Mouse (Mus musculus): Measurements from ENCODE around the gene Wdr4. TPM values are rescaled to one million over a fixed set of nuclear protein-coding genes. Genes with fewer than 3 reads are reported as not detected.
A peak's percentile ranks its signal among the peaks of the same experiment; 100 is the strongest.

The Wdr4 gene
- polyA plus RNA-seq, 1 experiment from 2014 or later, result 32.1 TPM

- Histone ChIP-seq H3K4me1 (replicated peaks) (peaks cover 25% of the 10 kb centered on the region), H3K36me3 (peaks cover 49% of the 10 kb centered on the region), H3K27me3 (no peaks in the 10 kb centered on the region), H3K9ac (no peak overlapping the region), H3K4me2 (no peak overlapping the region), H3K4me3 (no peak overlapping the region), H3K27ac (replicated peaks) (no peak overlapping the region), H3K9me3 (no peaks in the 10 kb centered on the region)
- ATAC-seq (ENCODE audit: low read depth), result no peak
- 88% methylated on average over 14 of the region's 14 CpGs for WGBS
Measured at GRCm38 (mm10) chr17:31531441-31532158, 11.8 kb upstream of the Wdr4 start.

GRCm38 (mm10) chr17:31529314-31529713, 9.5 kb upstream of the Wdr4 start:
- Histone ChIP-seq H3K4me2 (peak overlapping the region; percentile 32; the same call in 1 of the 2 replicates), H3K27me3 (no peaks in the 10 kb centered on the region), H3K9me3 (no peaks in the 10 kb centered on the region), H3K9ac (no peak overlapping the region; the same call in 1 of the 2 replicates), H3K27ac (replicated peaks) (no peak overlapping the region), H3K4me1 (replicated peaks) (peaks cover 9% of the 10 kb centered on the region), H3K36me3 (peaks cover 59% of the 10 kb centered on the region), H3K4me3 (peak overlapping the region; percentile 10; the same call in 1 of the 2 replicates)
- WGBS, result 19% methylated on average over 15 of the region's 15 CpGs
- ATAC-seq (ENCODE audit: low read depth), result no peak

- Histone ChIP-seq H3K27me3 (no peaks in the 10 kb centered on the region), H3K4me2 (no peak overlapping the region), H3K9ac (no peak overlapping the region), H3K9me3 (no peaks in the 10 kb centered on the region), H3K27ac (replicated peaks) (no peak overlapping the region), H3K4me1 (replicated peaks) (peaks cover 29% of the 10 kb centered on the region), H3K4me3 (no peak overlapping the region), H3K36me3 (peaks cover 58% of the 10 kb centered on the region)
- 98% methylated on average over 3 of the region's 3 CpGs for WGBS
- no peak for ATAC-seq (ENCODE audit: low read depth)
Measured at GRCm38 (mm10) chr17:31525816-31526215, 6.0 kb upstream of the Wdr4 start.

- H3K9me3 ChIP-seq, result no peaks in the 10 kb centered on the region
- H3K9ac ChIP-seq, result 0 out of 2 replicates have a peak overlapping the region, but pooled peaks have one; percentile 35
- no peak overlapping the region for H3K27ac ChIP-seq (replicated peaks)
- H3K4me2 ChIP-seq, result no peak overlapping the region
- no peak overlapping the region for H3K4me3 ChIP-seq
- ATAC-seq (ENCODE audit: low read depth), result no peak
- peaks cover 35% of the 10 kb centered on the region for H3K4me1 ChIP-seq (replicated peaks)
- H3K27me3 ChIP-seq, result no peaks in the 10 kb centered on the region
- H3K36me3 ChIP-seq, result peaks cover 52% of the 10 kb centered on the region
- WGBS, result 92% methylated on average over 4 of the region's 4 CpGs
Measured at GRCm38 (mm10) chr17:31525114-31525513, 5.3 kb upstream of the Wdr4 start.

GRCm38 (mm10) chr17:31521948-31522347, 2.2 kb upstream of the Wdr4 start:
- Histone ChIP-seq H3K27me3 (no peaks in the 10 kb centered on the region), H3K4me2 (peak overlapping the region; percentile 65), H3K36me3 (peaks cover 27% of the 10 kb centered on the region), H3K27ac (replicated peaks) (peak overlapping the region; percentile 87), H3K9ac (peak overlapping the region; percentile 31; the same call in 1 of the 2 replicates), H3K9me3 (no peaks in the 10 kb centered on the region), H3K4me1 (replicated peaks) (peaks cover 41% of the 10 kb centered on the region), H3K4me3 (no peak overlapping the region)
- WGBS, result 62% methylated on average over 6 of the region's 6 CpGs
- ATAC-seq (ENCODE audit: low read depth), result no peak

GRCm38 (mm10) chr17:31520895-31521294, 1.1 kb upstream of the Wdr4 start:
- Histone ChIP-seq H3K27me3 (no peaks in the 10 kb centered on the region), H3K4me1 (replicated peaks) (peaks cover 41% of the 10 kb centered on the region), H3K36me3 (peaks cover 23% of the 10 kb centered on the region), H3K9ac (peak overlapping the region; percentile 83), H3K4me2 (peak overlapping the region; percentile 65), H3K9me3 (no peaks in the 10 kb centered on the region), H3K27ac (replicated peaks) (peak overlapping the region; percentile 87), H3K4me3 (peak overlapping the region; percentile 76)
- 20% methylated on average over 3 of the region's 3 CpGs for WGBS
- ATAC-seq (ENCODE audit: low read depth), result peak; percentile 4; the same call in 1 of the 2 replicates

- H3K4me1 ChIP-seq (replicated peaks), result peaks cover 50% of the 10 kb centered on the region
- ATAC-seq (ENCODE audit: low read depth), result peak; percentile 58
- no peak overlapping the region for H3K9ac ChIP-seq
- 0 out of 2 replicates have a peak overlapping the region, but pooled peaks have one; percentile 87 for H3K27ac ChIP-seq (replicated peaks)
- peak overlapping the region; percentile 76 for H3K4me3 ChIP-seq
- peaks cover 14% of the 10 kb centered on the region for H3K36me3 ChIP-seq
- H3K9me3 ChIP-seq, result no peaks in the 10 kb centered on the region
- H3K4me2 ChIP-seq, result peak overlapping the region; percentile 65
- under 1% methylated on average over 7 of the region's 7 CpGs for WGBS
- no peaks in the 10 kb centered on the region for H3K27me3 ChIP-seq
Measured at GRCm38 (mm10) chr17:31519344-31519945, 335 bp downstream of the Wdr4 start.

GRCm38 (mm10) chr17:31514696-31515095, 5.1 kb downstream of the Wdr4 start:
- H3K27ac ChIP-seq (replicated peaks), result peak overlapping the region; percentile 46
- no peaks in the 10 kb centered on the region for H3K9me3 ChIP-seq
- H3K36me3 ChIP-seq, result peaks cover 5% of the 10 kb centered on the region
- H3K4me1 ChIP-seq (replicated peaks), result peaks cover 40% of the 10 kb centered on the region
- no peak overlapping the region for H3K4me3 ChIP-seq
- WGBS, result 72% methylated on average over 1 of the region's 1 CpGs
- no peak overlapping the region for H3K9ac ChIP-seq
- ATAC-seq (ENCODE audit: low read depth), result no peak
- no peak overlapping the region for H3K4me2 ChIP-seq
- H3K27me3 ChIP-seq, result no peaks in the 10 kb centered on the region

GRCm38 (mm10) chr17:31512593-31512992, 7.2 kb downstream of the Wdr4 start:
- Histone ChIP-seq H3K4me2 (peak overlapping the region; percentile 68), H3K27ac (replicated peaks) (peak overlapping the region; percentile 87), H3K4me1 (replicated peaks) (peaks cover 27% of the 10 kb centered on the region), H3K27me3 (no peaks in the 10 kb centered on the region), H3K4me3 (peak overlapping the region; percentile 65), H3K9me3 (no peaks in the 10 kb centered on the region), H3K36me3 (peaks cover 25% of the 10 kb centered on the region), H3K9ac (peak overlapping the region; percentile 74)
- 20% methylated on average over 6 of the region's 6 CpGs for WGBS
- peak; percentile 4; the same call in 1 of the 2 replicates for ATAC-seq (ENCODE audit: low read depth)

GRCm38 (mm10) chr17:31511792-31512495, 7.8 kb downstream of the Wdr4 start:
- peak overlapping the region; percentile 74 for H3K9ac ChIP-seq
- peak overlapping the region; percentile 87 for H3K27ac ChIP-seq (replicated peaks)
- peak overlapping the region; percentile 65 for H3K4me3 ChIP-seq
- peak overlapping the region; percentile 68 for H3K4me2 ChIP-seq
- no peaks in the 10 kb centered on the region for H3K9me3 ChIP-seq
- no peaks in the 10 kb centered on the region for H3K27me3 ChIP-seq
- H3K36me3 ChIP-seq, result peaks cover 32% of the 10 kb centered on the region
- ATAC-seq (ENCODE audit: low read depth), result peak; percentile 96
- WGBS, result under 1% methylated on average over 56 of the region's 56 CpGs
- peaks cover 27% of the 10 kb centered on the region for H3K4me1 ChIP-seq (replicated peaks)

- peaks cover 41% of the 10 kb centered on the region for H3K36me3 ChIP-seq
- no peaks in the 10 kb centered on the region for H3K9me3 ChIP-seq
- peak overlapping the region; percentile 65; the same call in 1 of the 2 replicates for H3K4me3 ChIP-seq
- H3K27me3 ChIP-seq, result no peaks in the 10 kb centered on the region
- WGBS, result 94% methylated on average over 6 of the region's 6 CpGs
- H3K4me1 ChIP-seq (replicated peaks), result peaks cover 27% of the 10 kb centered on the region
- H3K9ac ChIP-seq, result no peak overlapping the region
- H3K27ac ChIP-seq (replicated peaks), result no peak overlapping the region
- peak overlapping the region; percentile 68 for H3K4me2 ChIP-seq
- ATAC-seq (ENCODE audit: low read depth), result no peak
Measured at GRCm38 (mm10) chr17:31510944-31511343, 8.8 kb downstream of the Wdr4 start.

- no peak overlapping the region for H3K27ac ChIP-seq (replicated peaks)
- no peaks in the 10 kb centered on the region for H3K27me3 ChIP-seq
- H3K36me3 ChIP-seq, result peaks cover 85% of the 10 kb centered on the region
- H3K9ac ChIP-seq, result no peak overlapping the region
- H3K4me3 ChIP-seq, result no peak overlapping the region
- no peak for ATAC-seq (ENCODE audit: low read depth)
- 87% methylated on average over 7 of the region's 7 CpGs for WGBS
- peaks cover 15% of the 10 kb centered on the region for H3K4me1 ChIP-seq (replicated peaks)
- H3K4me2 ChIP-seq, result no peak overlapping the region
- no peaks in the 10 kb centered on the region for H3K9me3 ChIP-seq
Measured at GRCm38 (mm10) chr17:31506282-31506681, 13.5 kb downstream of the Wdr4 start.

Measured in neural tube, embryonic 13.5 days (tissue).